Mouse (Mus musculus): ENCODE results near the gene Etv6.

The Etv6 gene

DNA sequence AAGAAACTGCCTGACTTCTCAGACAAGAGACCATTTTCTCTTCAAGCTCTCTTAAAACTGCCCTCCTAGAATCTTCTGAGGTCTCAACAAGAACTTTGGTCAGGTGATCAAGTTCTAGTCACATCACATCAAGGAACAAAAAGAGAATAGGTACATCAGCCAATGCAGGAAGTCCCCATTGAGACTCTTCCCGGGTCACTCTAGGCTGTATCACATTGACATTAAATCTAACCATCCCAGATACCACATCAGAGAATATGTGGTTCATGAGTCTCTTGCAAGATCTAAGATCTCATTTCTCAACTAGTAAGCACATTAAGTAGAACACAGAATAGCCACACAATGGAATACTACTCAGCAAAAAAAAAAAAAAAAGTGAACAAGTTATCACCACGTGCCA, 238.4 kb downstream of the Etv6 start:
- DNase-seq: no peak

DNA sequence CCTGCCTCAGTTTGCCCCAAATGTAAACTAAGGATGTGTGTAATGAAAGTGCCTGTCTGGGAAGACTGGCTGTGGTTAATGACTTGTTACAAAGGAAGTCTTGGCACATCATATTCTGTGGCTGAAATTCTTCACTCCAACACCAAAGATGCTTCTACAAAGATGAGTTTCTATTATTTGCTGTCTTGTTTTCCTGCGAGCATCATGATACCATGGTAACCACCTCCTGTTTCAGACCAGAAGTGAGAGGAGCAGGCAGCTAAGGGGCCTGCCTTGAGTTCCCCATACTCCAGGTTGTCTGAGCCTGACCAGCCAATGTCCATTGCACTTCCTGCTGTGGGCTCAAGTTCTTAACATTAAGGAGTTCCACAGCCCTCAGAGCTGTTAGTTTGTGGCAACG, 241.5 kb downstream of the Etv6 start:
- no peak for DNase-seq

DNA sequence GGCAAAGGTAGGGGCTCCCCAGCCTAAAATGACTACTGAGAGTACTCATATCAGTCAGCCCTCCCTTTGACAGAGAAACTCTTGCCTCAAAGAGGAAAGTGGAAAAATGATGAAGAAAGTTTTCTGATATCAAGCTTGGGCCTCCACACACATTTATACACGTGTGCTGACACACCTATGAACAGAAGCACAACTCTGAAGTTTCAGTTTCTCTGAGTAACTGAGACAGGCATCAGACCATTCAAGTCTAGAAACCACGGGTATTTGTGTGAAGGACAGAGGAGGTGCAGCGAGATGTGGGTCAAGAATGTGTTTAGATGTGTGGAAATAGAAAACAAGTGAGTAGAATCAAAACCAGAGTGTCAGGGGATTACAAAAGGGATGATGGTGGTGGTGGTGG, 246.6 kb downstream of the Etv6 start:
- DNase-seq: no peak

DNA sequence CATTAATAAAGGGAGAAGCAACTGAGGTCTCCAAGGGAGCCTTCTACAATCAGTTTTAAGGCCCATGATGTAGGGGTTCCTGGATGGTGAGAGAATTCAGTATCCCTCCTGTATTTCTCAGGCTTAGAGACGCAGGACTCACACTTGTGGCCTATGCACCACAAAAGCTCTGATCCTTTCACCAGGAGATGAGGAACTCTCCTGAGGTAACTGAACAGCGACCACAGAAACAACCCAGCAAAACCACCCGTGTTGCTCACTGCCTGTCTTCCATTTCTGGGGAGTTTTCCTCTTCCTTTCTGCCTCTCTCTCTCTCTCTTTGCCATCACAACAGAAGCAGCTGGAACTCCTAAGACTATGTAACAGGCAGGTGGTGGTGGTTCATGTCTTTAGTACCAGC, 256.3 kb downstream of the Etv6 start:
- DNase-seq: no peak

DNA sequence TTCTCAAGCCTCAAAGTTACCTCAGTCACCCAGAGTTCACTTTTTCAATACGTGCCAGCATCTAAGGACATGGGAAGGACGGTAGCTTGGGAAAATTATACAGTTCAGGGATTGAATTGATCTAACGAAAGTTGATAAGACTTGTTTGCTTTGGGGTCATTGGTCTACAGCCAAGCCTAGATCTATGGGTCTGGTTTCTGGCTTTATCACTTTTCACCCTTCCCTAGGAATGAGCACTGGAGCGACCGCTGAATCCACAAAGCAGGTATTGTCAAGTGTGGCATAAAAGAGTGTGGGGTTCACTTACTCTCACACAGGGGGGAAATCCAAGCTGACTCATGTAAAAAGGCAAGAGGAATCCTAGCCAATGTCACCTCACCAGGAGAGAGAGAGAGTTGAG, 256.9 kb downstream of the Etv6 start:
- DNase-seq: no peak

DNA sequence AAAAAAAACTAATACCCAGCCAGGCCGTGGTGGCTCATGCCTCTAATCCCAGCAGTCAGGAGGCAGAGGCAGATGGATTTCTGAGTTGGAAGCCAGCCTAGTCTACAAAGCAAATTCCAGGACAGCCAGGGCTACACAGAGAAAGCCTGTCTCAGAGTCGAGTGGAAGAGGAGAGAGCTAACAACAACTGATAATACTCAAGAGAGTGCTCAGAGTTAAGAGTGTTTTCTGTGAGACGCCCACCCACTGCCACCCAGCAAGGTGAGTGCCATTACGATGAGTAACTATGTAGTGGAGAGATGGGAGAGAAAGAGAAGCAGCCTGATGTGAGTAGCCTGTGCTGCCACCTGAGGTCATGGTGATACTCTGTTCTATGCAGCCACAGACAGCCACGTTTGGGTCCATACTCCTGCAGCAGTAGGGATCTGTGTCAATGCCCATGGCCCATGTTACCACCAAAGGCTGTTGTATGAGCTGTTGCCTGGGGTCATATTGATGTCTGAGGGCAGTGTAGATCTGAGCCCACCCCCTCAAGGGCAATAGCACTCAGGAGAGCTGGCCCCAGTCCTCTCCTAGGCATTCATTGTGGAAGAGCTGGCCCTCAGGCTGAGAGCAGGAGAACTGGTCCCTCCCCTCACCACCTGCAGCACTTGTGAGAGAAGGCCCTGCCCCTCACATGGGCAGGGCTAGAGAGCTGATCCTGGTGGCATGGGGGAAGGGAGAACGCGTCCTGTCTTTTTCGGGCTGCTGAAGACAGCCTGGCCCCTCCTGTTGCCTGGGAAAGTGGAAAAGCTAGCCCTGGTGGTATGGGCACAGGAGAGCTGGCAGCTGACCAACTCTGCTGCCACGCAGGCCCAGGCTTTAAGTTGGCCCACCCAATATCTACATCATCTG, 258.4 kb downstream of the Etv6 start:
- no peak for DNase-seq

DNA sequence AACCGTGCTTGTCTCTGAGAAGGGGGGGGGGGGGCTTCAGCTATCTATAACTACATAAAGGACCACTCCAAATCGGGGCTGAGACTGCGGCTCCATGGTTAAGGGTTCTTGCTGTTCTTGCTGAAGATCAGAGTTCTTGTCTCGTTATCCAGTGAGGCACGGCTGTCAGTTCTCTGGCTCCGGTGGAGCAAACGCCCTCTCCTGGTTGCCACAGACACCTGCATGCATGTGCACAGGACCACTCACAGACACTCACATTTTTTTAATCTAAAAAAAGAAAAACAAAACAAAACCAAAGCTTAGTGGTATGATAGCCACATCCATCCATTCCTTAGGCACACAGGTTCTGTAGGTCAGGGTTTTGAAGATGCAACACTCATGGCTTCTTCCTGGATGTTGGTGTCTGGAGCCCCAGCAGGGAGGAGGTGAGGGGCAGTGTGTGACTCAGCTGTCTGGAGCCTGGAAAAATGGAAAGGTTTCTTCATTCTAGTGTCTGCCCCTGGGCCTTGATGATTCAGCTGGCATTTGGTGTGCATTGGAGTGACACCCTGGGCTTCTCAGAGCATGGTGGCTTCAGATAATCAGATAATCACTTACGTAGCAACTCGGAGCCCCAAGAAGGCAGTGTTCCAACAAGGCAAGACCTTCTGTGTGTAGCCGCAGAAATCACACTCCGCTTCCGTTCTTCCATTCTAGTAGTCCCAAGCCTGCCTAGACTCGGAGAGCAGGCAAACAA, 262.6 kb downstream of the Etv6 start:
- peak; percentile 7 for DNase-seq

DNA sequence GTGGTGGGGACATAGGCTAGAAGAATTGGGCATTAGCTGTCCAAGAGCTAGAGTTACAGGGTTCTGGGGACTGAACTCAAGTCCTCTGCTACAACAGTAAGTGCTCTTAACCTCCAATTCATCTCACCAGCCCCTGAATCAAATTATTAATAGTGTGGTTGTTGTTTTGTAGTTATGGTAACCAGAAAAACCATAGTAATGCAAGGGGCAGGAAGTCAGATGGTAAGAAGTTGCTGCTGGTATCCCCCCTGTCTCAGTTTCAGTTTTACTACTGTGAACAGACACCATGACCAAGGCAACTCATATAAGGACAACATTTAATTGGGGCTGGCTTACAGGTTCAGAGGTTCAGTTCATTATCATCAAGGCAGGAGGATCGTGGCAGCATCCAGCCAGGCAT, 266.5 kb downstream of the Etv6 start:
- DNase-seq: no peak

DNA sequence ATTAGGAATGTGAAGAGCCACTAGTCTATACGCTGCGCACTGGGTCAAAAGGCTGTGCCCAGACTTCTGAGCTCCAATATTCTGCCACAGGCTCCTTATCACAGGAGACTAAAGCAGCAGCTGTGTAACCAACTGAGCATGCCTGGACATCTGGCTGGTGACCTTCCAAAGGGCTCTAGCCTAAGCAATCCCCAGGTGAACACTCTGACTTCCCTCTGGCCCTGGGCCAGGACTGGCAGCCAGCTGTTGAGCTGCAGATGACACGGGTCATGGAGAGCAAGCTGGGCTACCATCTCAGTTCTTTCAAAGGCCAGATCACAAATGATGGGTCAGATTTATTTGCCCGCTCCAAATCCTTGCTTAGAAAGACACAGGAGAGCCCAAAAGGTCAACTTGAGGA, 275.8 kb downstream of the Etv6 start:
- no peak for DNase-seq

DNA sequence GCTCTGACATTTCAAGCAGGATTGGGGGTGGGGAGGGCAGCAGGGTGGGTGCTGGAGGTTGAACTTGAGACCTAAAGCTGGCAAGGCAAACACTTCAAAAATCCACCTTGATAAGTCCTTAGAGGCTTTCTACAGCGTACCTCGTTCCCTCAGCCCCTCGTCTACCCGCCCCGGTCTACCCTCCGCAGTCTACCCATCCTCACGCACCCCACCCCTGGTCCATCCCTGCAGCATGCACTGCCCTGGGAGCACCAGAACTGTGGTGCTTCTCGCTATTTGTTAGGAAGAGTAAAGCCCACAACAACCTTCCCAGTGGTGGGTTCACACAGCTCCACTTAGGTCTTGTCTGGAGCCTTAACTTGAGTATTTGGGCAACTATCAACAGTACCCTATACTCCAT, 277.1 kb downstream of the Etv6 start:
- no peak for DNase-seq

DNA sequence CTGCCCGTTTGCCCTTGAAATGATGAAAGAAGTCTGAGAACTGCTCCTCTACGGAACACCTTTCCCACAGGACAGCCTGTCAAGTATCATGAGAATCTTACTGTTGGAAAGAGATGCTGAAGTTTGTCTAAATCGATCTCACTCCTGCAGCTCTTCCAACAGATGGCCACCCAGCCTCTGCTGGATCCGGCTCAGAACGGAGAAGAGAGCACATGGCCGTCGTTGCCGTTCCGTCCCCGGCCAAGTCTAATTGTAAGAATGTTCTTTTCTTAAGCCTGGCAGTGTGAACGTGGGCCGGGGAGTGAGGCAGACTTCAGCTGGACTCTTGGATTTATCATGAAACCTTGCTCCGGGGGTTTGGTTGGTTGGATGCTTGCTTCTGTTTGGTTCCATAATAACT, 281.9 kb downstream of the Etv6 start:
- DNase-seq: no peak
